Mouse (Mus musculus): ENCODE measurements at regions not wholly inside any gene's neighbourhood (a gene's known extent, or its start where the extent isn't known, plus 50 kb on each side); places are given as distances from the start of the nearest gene placed in this dataset.
A peak's percentile ranks its signal among the peaks of the same experiment; 100 is the strongest.

- no peak for DNase-seq
- intact Hi-C loops (cut with DNase I), result loop anchor here (10.0 kb wide), 1 partner anchor 632 kb away; no protein-coding TSS in a partner anchor
Observed at GRCm38 (mm10) chr17:4196793-4197448, 500.9 kb upstream of the Nox3 start.

DNA sequence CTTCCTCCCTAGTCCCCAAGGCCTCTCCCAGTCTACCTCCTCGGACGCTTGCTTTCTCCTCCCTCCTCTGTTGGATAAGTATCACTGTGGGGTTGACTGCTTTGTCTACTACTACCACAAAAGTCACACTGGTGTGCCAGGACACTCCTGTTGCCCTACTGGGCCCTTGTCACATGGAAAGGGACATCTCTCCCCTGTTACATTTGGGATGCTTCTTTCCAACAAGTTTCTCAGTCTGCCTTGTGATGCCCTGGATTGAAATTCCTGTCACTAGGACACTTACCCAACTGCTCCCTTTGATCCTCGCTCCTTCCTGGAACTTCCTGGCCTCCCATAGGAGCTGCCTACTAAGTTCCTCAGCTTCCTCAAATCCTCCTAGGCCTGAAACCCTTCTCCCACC lies 501.9 kb upstream of the Nox3 start:
- intact Hi-C loops (cut with DNase I), result loop anchor here (10.0 kb wide), 1 partner anchor 633 kb away; no protein-coding TSS in a partner anchor

GRCm38 (mm10) chr17:4199698-4200153 lies 503.7 kb upstream of the Nox3 start:
- intact Hi-C loops (cut with DNase I), result loop anchor here (10.0 kb wide), 1 partner anchor 635 kb away; no protein-coding TSS in a partner anchor
- peak; percentile 59 to 61 for DNase-seq

More for the DNA sequence above, 501.9 kb upstream of the Nox3 start:
- no peak for DNase-seq

DNA sequence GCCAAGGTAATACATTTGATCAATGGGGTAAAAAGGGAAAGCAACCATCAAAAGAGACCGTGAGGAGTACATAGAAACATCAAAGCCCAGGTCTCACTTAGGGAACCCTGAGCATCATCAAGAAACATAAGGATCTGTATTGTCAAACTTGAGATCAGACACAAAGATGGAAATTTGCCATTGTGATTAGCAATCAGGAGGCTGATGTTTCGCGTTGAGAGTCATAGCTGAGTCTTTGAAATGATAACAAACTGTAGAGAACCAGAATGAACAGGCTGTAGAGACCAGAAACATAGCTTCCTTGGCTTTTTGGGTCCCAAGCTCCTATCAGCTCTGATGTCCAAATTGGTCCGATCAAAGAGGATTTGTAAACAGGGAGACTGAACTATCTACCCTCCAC lies 505.2 kb upstream of the Nox3 start:
- intact Hi-C loops (cut with DNase I), result no loop called here

GRCm38 (mm10) chr17:4208142-4208925 lies 512.3 kb upstream of the Nox3 start:
- intact Hi-C loops (cut with DNase I), result no loop called here
- DNase-seq, result no peak

More for the DNA sequence above, 505.2 kb upstream of the Nox3 start:
- no peak for DNase-seq

- DNase-seq, result peak in 1 of 2 experiments; percentile 19
- intact Hi-C loops (cut with DNase I), result no loop called here
Observed at GRCm38 (mm10) chr17:4209650-4210049, 513.6 kb upstream of the Nox3 start.

DNA sequence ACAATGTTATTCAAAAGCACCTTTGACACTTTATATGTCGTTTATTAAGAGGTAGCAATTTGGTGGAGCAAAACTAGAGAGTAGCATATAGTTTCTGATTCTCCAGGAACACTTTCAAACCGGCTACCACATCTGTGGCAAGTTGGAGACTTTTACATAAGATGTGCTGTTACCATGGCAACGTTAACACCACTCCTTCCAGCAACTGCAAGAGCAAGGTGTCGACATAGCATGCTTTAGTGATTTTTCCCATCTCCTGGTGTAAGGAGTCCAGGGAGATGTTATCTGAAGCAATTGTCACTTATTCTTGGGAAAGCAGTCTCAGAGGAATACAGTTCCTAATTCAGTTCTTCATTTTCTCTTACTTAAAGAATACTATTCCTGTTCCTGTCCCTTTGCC lies 516.5 kb upstream of the Nox3 start:
- no peak for DNase-seq
- intact Hi-C loops (cut with DNase I), result no loop called here

- DNase-seq, result no peak
- intact Hi-C loops (cut with DNase I), result no loop called here
Observed at GRCm38 (mm10) chr17:4214970-4215369, 518.9 kb upstream of the Nox3 start.

DNA sequence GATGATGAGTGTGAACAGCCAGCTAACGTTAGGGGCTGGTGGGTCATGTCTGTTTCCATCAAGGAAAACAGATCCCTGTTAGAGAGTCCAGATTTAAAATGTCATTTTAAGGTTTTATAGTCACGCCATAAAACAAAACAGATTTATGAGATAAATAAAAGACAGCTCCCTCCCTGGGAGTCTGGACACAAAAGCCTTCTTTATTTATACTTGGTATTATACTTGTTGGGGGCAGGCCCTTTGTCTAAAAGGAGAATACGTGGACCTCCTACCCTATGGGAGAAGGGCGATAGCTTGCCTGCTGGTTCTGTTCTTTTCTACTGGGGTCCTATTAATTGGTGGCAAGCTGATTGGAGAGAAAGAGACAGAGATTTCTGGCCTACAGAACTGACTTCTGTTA lies 520.1 kb upstream of the Nox3 start:
- no peak for DNase-seq
- intact Hi-C loops (cut with DNase I), result no loop called here

GRCm38 (mm10) chr17:4216750-4217149 lies 520.7 kb upstream of the Nox3 start:
- DNase-seq, result no peak
- intact Hi-C loops (cut with DNase I), result no loop called here

- intact Hi-C loops (cut with DNase I), result no loop called here
- DNase-seq, result peak in 1 of 2 experiments; percentile 38
Observed at GRCm38 (mm10) chr17:4220661-4221360, 524.8 kb upstream of the Nox3 start.

DNA sequence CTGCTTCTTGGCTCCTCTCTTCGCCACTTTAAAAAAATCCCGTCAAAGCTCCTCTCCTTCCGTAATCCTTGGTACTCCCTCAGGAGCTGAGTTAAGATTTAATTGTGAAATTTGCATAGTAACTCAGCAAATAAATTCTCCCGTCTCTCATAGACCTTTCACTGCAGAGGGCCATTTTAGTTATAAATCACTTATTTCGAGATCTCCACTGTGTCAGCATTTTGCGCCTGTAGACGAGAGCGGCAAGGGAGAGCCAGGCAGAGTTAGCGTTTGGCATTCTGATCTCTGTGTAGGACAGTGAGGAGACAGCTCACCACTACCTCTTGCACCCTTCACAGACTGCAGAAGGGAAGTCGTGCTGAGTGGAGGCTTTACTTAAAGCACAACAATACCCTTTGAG lies 531.8 kb upstream of the Nox3 start:
- intact Hi-C loops (cut with DNase I), result no loop called here

DNA sequence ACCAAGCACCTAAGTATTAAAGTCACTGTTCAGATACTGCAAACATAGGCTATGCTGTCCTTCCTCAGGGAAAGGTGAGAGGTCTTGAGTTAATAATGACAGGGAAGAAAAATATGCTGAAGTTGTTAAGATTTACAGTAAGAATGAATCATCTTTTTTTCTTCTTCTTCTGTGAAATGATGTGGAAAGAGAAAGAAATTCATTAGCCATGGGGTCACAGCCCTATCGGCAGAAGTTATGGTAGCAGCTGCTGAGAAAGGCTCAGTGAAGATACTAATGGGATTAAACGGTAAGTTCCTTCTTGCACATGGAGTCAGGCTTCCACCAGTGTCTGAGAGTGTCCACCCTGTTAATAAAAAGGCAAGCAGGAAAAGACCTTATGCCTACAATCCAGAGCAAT lies 533.9 kb upstream of the Nox3 start:
- intact Hi-C loops (cut with DNase I), result no loop called here
- no peak for DNase-seq

More for the DNA sequence above, 531.8 kb upstream of the Nox3 start:
- no peak for DNase-seq

- intact Hi-C loops (cut with DNase I), result no loop called here
- DNase-seq, result no peak
Observed at GRCm38 (mm10) chr17:4250476-4250875, 554.4 kb upstream of the Nox3 start.

DNA sequence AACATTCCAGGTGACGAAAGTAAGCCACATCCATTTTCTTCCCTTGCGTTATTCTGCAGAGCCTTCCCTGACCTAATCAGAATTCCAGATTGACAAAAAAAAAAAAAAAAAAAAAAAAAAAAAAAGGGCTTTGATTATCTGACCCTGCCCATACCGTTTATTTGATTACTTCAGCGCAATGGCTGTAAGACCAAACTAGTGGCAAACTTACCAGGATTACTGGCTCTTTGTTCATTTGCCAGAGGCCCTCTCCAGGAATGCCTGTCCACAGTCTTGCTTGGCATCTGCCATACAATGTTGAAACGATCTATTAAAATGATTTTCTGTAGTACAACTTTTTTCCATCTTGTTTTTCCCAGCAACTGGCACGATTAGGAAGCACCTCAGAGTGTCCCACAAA lies 569.4 kb upstream of the Nox3 start:
- DNase-seq, result no peak
- intact Hi-C loops (cut with DNase I), result no loop called here

DNA sequence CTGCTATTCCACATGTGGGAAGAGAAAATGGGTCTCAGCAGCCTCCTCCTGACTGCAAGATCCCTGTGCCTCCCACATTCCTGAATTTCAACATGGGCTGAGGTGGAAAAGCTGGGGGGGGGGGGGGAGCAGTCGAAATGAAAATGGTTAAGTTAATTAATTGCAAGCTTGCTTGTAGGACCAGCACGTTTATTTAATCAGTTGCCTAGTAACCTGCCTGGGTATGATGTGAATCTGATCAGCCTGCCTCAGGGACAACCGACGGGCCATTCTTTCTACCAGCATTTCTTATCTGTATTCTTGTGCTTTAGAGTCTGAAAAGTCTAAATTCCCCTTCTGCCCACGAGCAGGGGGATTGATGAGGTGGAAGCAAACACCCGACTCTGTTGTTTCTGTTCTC lies 569.9 kb upstream of the Nox3 start:
- intact Hi-C loops (cut with DNase I), result no loop called here
- DNase-seq, result no peak

- DNase-seq, result no peak
- intact Hi-C loops (cut with DNase I), result no loop called here
Observed at GRCm38 (mm10) chr17:4266487-4266886, 570.4 kb upstream of the Nox3 start.

- no peak for DNase-seq
- intact Hi-C loops (cut with DNase I), result no loop called here
Observed at GRCm38 (mm10) chr17:4268380-4268779, 572.3 kb upstream of the Nox3 start.

GRCm38 (mm10) chr17:4272456-4272855 lies 576.4 kb upstream of the Nox3 start:
- no peak for DNase-seq
- intact Hi-C loops (cut with DNase I), result no loop called here

GRCm38 (mm10) chr17:4276722-4277121 lies 580.7 kb upstream of the Nox3 start:
- intact Hi-C loops (cut with DNase I), result no loop called here
- DNase-seq, result no peak

DNA sequence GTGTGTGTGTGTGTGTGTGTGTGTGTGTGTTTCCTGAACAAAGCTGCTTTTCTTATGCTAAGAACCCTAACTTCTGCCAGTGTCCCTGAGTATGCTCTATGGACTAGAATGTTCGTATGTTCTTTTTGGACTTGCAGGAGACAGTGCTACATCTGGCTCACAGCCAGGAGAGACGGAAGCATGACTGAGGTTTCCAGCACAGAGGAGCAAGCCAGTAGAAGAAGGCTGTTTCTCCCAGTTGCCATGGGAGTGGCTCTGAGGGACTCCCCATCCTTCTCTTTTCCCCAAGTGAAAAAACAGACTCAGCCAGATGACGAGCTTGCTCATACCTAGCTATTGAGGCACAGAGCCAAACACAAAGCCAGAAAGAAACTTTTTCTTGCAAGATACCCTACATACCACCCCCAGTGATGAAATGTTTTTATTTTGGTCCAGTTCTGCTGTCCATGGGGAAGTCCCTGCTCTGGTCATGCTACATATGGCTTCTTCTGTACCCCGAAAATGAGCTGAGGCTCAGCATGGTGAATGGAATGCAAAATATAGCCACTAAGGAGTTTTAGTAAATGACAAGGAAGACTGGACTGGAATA lies 582.3 kb upstream of the Nox3 start:
- intact Hi-C loops (cut with DNase I), result no loop called here
- DNase-seq, result no peak
